Mouse (Mus musculus) myocyte (in vitro differentiated cells): ENCODE measurements around the gene Tec.
"Not testable (repeated sequence)": the region's sequence is repeated elsewhere in the genome, so short reads cannot be mapped to it uniquely, and the experiment has no call there.

Source experiments
- MAX ChIP-seq: IDR thresholded peaks from one replicate; pipeline ENCODE4 v1.6.1; 2011; ENCODE audit warnings: low read depth, mild to moderate bottlenecking, control low read depth
- MYOD1 ChIP-seq, 3 experiments: IDR thresholded peaks; one replicate each; pipeline ENCODE4 v1.6.1; 2011; ENCODE audit warnings: control low read depth in 2 of 3, low read depth in 2 of 3, mild to moderate bottlenecking in 2 of 3, moderate library complexity in 1 of 3; ENCODE audit not compliant: insufficient read length in 2 of 3, control insufficient read depth in 1 of 3
- MYOG ChIP-seq, 3 experiments: IDR thresholded peaks; one replicate each; pipeline ENCODE4 v1.6.1; 2011; ENCODE audit warnings: control low read depth in 2 of 3, low read depth in 2 of 3, mild to moderate bottlenecking in 2 of 3; ENCODE audit not compliant: insufficient read length in 2 of 3, control insufficient read depth in 1 of 3, insufficient read depth in 1 of 3
- POLR2A ChIP-seq: IDR thresholded peaks from one replicate; pipeline ENCODE4 v1.6.1; 2011; ENCODE audit warnings: low read depth, mild to moderate bottlenecking, control low read depth, moderate library complexity; ENCODE audit not compliant: insufficient read length
- TCF12 ChIP-seq: IDR thresholded peaks from one replicate; pipeline ENCODE4 v1.6.1; 2011; ENCODE audit warnings: mild to moderate bottlenecking, control low read depth; ENCODE audit not compliant: poor library complexity, insufficient read depth, severe bottlenecking
- USF1 ChIP-seq: IDR thresholded peaks from one replicate; pipeline ENCODE4 v1.6.1; 2011; ENCODE audit warnings: low read depth, mild to moderate bottlenecking, control low read depth, moderate library complexity

DNA sequence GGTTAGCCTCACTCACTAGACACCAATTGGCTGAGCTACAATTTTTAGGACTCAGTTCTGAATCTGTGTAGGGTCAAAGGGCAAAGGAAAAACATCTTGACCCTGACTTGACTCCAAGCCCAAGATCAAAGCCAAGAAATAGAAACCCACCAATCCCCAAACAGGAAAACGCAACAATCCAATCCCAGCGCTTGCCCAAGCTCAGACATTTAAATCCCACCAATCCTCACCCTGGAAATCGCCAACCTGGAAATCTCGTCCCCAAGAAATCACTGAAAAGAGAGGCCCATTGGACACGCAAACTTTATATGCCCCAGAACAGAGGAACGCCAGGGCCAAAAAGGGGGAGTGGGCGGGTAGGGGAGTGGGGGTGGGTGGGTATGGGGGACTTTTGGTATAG is 51.3 kb downstream of the Tec start:
- not testable (repeated sequence) for TF ChIP-seq POLR2A; USF1; TCF12; MYOG (IDR thresholded peaks at IDR 0.05; ENCODE audit: control insufficient read depth in 1 of 3, insufficient read depth in 1 of 3, insufficient read length in 2 of 3, low read depth in 2 of 3); MAX; MYOD1 (IDR thresholded peaks at IDR 0.05; ENCODE audit: control insufficient read depth in 1 of 3, insufficient read length in 2 of 3, low read depth in 2 of 3)
